Comparison of ENCODE assay signal across 29 mouse cellular contexts in the genomic region with DNA sequence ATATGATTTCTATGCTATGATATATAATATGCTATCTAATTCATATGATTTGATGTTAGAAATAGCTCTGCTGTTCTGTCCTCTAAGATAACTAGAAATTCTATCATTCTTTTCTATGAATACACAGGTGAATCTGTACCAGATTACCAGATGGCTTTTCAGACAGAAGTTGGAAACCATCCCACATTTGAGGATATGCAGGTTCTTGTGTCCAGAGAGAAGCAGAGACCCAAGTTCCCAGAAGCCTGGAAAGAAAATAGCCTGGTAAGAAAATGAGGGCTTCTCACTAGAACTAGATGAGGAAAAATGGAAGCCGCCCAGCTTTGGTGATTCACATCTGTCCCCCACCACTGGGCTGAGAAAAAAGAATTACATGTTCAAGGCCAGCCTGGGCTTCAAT. TPM values are rescaled to one million over a fixed set of nuclear protein-coding genes. Genes with fewer than 3 reads are reported as not detected.
DNase-seq lines count a peak whose midpoint lies in the region; ATAC-seq and TF ChIP-seq lines count a peak whose summit lies in the region.
"Had no signal": no experiment of that assay in that cellular context is flagged by ENCODE, and none has a peak within 500 bp of the region (broad histone marks: within the 10 kb centered on the region; RNA-seq: fewer than 3 reads in every experiment).

No protein-coding gene starts in this region.

- TF ChIP-seq POLR2A in cerebellum, adult 2 months (IDR thresholded peaks at IDR 0.05; ENCODE audit: borderline replicate concordance, insufficient read depth, low read length): no peak

- H3K4me3 ChIP-seq in cerebellum, adult 2 months (replicated peaks; ENCODE audit: insufficient read depth, low read depth, low read length): no peak overlapping the region
- H3K4me3 ChIP-seq in midbrain, embryonic 13.5 days (replicated peaks): no peak overlapping the region
- H3K4me3 ChIP-seq: forebrain, embryonic 13.5 days; gastrocnemius, adult 2 months; heart, embryonic 13.5 days; hindbrain, embryonic 15.5 days; layer of hippocampus, adult 2 months; limb, embryonic 13.5 days; lung, embryonic 15.5 days; myocyte; neural tube, embryonic 12.5 days had no signal

- no peak overlapping the region for H3K9ac ChIP-seq in midbrain, embryonic 13.5 days (replicated peaks)
- H3K9ac ChIP-seq: forebrain, embryonic 13.5 days; heart, embryonic 13.5 days; hindbrain, embryonic 15.5 days; limb, embryonic 13.5 days; lung, embryonic 15.5 days; neural tube, embryonic 12.5 days had no signal

- no peaks in the 10 kb centered on the region for H3K9me3 ChIP-seq in midbrain, embryonic 13.5 days
- H3K9me3 ChIP-seq: forebrain, embryonic 13.5 days; G1E; heart, embryonic 13.5 days; hindbrain, embryonic 15.5 days; limb, embryonic 13.5 days; lung, embryonic 15.5 days; neural tube, embryonic 12.5 days had no signal

- no peak overlapping the region for H3K27ac ChIP-seq in cerebellum, adult 2 months (ENCODE audit: insufficient read depth, low read length)
- no peak overlapping the region for H3K27ac ChIP-seq in midbrain, embryonic 13.5 days
- H3K27ac ChIP-seq: forebrain, embryonic 13.5 days; gastrocnemius, adult 2 months; heart, embryonic 13.5 days; hindbrain, embryonic 15.5 days; layer of hippocampus, adult 2 months; limb, embryonic 13.5 days; lung, embryonic 15.5 days; neural tube, embryonic 12.5 days had no signal

- 80% methylated on average over 1 of the region's 1 CpGs for WGBS in cerebellum, adult 2 months
- WGBS in midbrain, embryonic 13.5 days: 98% methylated on average over 1 of the region's 1 CpGs

- no peaks in the 10 kb centered on the region for H3K4me1 ChIP-seq in cerebellum, adult 2 months (ENCODE audit: control insufficient read depth, insufficient read depth, low read length)
- no peaks in the 10 kb centered on the region for H3K4me1 ChIP-seq in midbrain, embryonic 13.5 days (replicated peaks)
- H3K4me1 ChIP-seq: forebrain, embryonic 13.5 days; hindbrain, embryonic 15.5 days; limb, embryonic 13.5 days; lung, embryonic 15.5 days; neural tube, embryonic 12.5 days had no signal

- no peak for TF ChIP-seq CTCF in cerebellum, adult 2 months (IDR thresholded peaks at IDR 0.05; ENCODE audit: borderline replicate concordance, insufficient read depth, low read depth, low read length)

- DNase-seq in adrenal gland, adult 2 months: peak; percentile 45
- no peak for DNase-seq in adrenal gland, adult 8-10 months
- peak; percentile 26 to 40 for DNase-seq in adrenal gland, postnatal 36 days
- DNase-seq in cerebellum, adult 2 months: peak; percentile 21 to 80
- DNase-seq in cerebellum, postnatal 14 days: peak; percentile 24 to 60
- no peak for DNase-seq in frontal cortex, postnatal 10 days (ENCODE audit: low spot score in 2 of 2)
- no peak for DNase-seq in left cerebral cortex, adult 18-20 months (ENCODE audit: low spot score in 2 of 2)
- DNase-seq: gastrocnemius, adult 2 months; heart, postnatal 10 days; kidney, adult 18-20 months; kidney, postnatal 36 days; right cerebral cortex, adult 18-20 months; spleen, adult 18-20 months; thymus, adult 2 months; thymus, postnatal 36 days had no signal

- no peaks in the 10 kb centered on the region for H3K27me3 ChIP-seq in cerebellum, adult 2 months (ENCODE audit: control insufficient read depth, insufficient read depth, low read length)
- H3K27me3 ChIP-seq in midbrain, embryonic 13.5 days: no peaks in the 10 kb centered on the region
- H3K27me3 ChIP-seq: forebrain, embryonic 13.5 days; heart, embryonic 13.5 days; hindbrain, embryonic 15.5 days; limb, embryonic 13.5 days; lung, embryonic 15.5 days; neural tube, embryonic 12.5 days; Patski had no signal

- ATAC-seq in midbrain, embryonic 13.5 days: no peak
- ATAC-seq: forebrain, embryonic 13.5 days; inflammation-experienced regulatory T-cells, adult 6 months; Patski had no signal

- no peak overlapping the region for H3K4me2 ChIP-seq in midbrain, embryonic 13.5 days (replicated peaks)
- H3K4me2 ChIP-seq: forebrain, embryonic 13.5 days; heart, embryonic 13.5 days; hindbrain, embryonic 15.5 days; limb, embryonic 13.5 days; liver, embryonic 11.5 days; lung, embryonic 15.5 days; midbrain, embryonic 11.5 days; neural tube, embryonic 12.5 days had no signal

- H3K36me3 ChIP-seq in midbrain, embryonic 13.5 days: peaks cover 60% of the 10 kb centered on the region

RNA-seq across cellular contexts. Expression of gene Fam117b, which starts 53.8 kb away (rescaled TPM):
- total RNA-seq in adrenal gland, adult 2 months (2021): 10 to 100 TPM; 33.8 to 35.6 TPM
- polyA plus RNA-seq in adrenal gland, adult 2 months (2012; rRNA removed): 23.7 and 26.9 TPM in 2 replicates
- 10 to 100 TPM; 39.3 to 54.0 (median 45.2) TPM for total RNA-seq in adrenal gland, adult 8-10 months (2022)
- 10 to 100 TPM; 34.8 to 59.8 TPM for total RNA-seq in adrenal gland, postnatal 36 days (2021)
- polyA plus RNA-seq in cerebellum, adult 2 months (2012; rRNA removed): 27.8 and 27.9 TPM in 2 replicates
- polyA plus RNA-seq in midbrain, embryonic 13.5 days (2015; fragmentation: Nextera tagmentation; extraction: Ambion mirVana): 27.6 and 29.1 TPM in 2 replicates
- total RNA-seq in left cerebral cortex, adult 18-20 months (2021): 10 to 100 TPM; 55.5 to 56.7 TPM

Comparison
In these comparisons a context has a peak if more than half of its experiments do, and no peak if none do; other contexts are left out.
1. DNase-seq: peak in adrenal gland, adult 2 months (single experiment), adrenal gland, postnatal 36 days (2 of 2), cerebellum, adult 2 months (2 of 2) and cerebellum, postnatal 14 days (2 of 2); none in adrenal gland, adult 8-10 months (single experiment), frontal cortex, postnatal 10 days (0 of 2) and left cerebral cortex, adult 18-20 months (0 of 2).